Mouse (Mus musculus) cortical plate, adult 2 months (tissue): ENCODE measurements around the gene Hes7.
A peak's percentile ranks its signal among the peaks of the same experiment; 100 is the strongest.

Experiments used
- CTCF ChIP-seq: fragments of 200-500 bp; IDR thresholded peaks from 2 replicates; pipeline ENCODE4 v1.5.1; 2011; ENCODE audit warnings: mild to moderate bottlenecking, control low read depth, low read length; ENCODE audit not compliant: insufficient read depth; ENCODE audit errors: extremely low read depth
- POLR2A ChIP-seq: fragments of 200-500 bp; IDR thresholded peaks from 2 replicates; pipeline ENCODE4 v1.6.1; 2011; ENCODE audit warnings: mild to moderate bottlenecking, low read length, control low read depth; ENCODE audit not compliant: insufficient read depth; ENCODE audit errors: extremely low read depth

DNA sequence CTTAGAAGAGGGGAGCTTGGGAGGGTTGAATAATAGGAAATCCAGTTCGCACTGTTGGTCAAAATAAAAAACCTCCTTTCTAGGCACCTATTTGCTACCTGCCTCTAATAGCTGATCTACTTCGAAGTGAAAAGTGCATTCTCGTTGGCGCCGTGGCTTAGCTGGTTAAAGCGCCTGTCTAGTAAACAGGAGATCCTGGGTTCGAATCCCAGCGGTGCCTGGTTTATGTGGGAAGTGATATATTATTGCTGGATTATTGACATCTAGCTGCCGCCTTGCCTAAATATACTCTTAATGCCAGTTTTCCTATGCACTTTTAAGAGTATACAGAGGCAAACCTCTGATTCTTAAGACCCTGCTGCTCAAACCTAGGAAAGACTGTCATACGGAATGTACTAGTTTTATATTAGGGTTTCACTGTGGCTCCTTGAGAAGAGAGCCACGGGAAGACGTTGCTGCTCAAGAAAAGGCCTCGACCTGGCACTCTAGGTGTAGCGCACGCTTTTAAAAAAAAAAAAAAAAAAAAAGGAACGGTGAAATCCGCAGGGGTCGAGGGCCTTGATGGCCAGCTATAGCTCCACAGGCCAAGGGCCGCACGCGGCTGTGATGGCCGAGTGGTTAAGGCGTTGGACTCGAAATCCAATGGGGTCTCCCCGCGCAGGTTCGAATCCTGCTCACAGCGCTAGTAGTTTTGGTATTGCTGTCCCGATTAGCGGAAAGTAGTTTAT lies 9.7 kb upstream of the Hes7 start:
- TF ChIP-seq POLR2A (peak; percentile 47; the same call in 1 of the 2 replicates), CTCF (no peak)
